Mouse (Mus musculus) bone marrow, adult 2 months (tissue): ENCODE data around the gene Slc6a6.

Experiments used
- CTCF ChIP-seq: fragments of 200-500 bp; IDR thresholded peaks from 2 replicates; pipeline ENCODE4 v1.5.1; 2011; ENCODE audit warnings: low read length, control low read depth; ENCODE audit not compliant: control insufficient read depth, insufficient read depth
- POLR2A ChIP-seq: fragments of 200-500 bp; IDR thresholded peaks from 2 replicates; pipeline ENCODE4 v1.6.1; 2011; ENCODE audit warnings: low read depth, mild to moderate bottlenecking, control low read depth, low read length, borderline replicate concordance; ENCODE audit not compliant: control insufficient read depth

- TF ChIP-seq CTCF (no peak), POLR2A (no peak)
Measured at GRCm38 (mm10) chr6:91667141-91667540, 16.7 kb upstream of the Slc6a6 start.
